Mouse (Mus musculus) ES-E14 (cell line): ENCODE measurements around the gene Mex3b.

Source experiments
- HCFC1 ChIP-seq: IDR thresholded peaks from 2 replicates; pipeline ENCODE4 v1.6.1; 2012; ENCODE audit warnings: low read length, inconsistent platforms, borderline replicate concordance; ENCODE audit not compliant: insufficient read depth
- ZC3H11A ChIP-seq: IDR thresholded peaks from 2 replicates; pipeline ENCODE4 v1.6.1; 2012; ENCODE audit warnings: low read depth, mild to moderate bottlenecking, inconsistent platforms, low read length, borderline replicate concordance
- ZNF384 ChIP-seq: IDR thresholded peaks from 2 replicates; pipeline ENCODE4 v1.6.1; 2012; ENCODE audit warnings: low read depth, low read length, inconsistent platforms

DNA sequence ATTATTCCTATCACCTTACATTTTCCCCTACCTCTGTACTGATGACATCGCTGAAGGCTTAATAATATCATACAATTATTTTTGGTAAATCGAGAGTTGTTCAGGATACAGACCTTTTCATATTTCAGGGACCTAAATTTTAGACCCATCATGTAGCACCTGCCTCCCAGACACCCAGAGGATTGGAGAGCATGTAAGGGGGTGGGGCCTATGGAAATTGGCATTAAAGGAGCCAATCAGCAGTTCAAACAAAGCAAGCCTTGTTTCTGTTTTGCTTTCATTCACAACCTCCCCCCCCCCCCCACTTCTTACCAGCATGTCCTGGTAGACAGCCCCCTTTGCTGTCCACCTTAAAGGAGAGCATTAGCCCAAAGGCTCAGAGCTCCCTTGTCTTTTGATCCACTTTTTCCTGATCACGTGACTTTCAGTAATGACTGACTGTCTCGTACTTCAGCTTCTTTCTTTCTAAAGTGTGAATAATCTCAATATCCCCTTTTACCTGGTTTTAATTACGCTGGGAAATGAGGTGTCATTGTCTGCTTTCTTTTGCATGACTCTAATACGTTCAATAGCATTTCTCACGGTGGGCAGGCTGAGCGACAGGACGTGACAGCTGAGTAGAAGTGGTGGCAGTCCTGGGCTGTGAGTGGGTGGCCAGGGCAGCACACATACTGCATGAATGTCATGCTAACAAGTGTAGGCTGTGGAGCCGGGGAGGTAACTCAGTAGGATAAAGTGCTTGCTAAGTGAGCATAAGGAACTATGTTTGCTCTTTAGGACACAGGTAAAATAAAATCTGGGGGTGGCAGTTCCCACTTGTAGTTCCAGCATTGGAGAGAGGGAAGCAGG, 43.6 kb downstream of the Mex3b start:
- TF ChIP-seq ZC3H11A: no peak
- no peak for TF ChIP-seq HCFC1
- no peak for TF ChIP-seq ZNF384
